ENCODE assay signal across 26 mouse cellular contexts in the genomic region with DNA sequence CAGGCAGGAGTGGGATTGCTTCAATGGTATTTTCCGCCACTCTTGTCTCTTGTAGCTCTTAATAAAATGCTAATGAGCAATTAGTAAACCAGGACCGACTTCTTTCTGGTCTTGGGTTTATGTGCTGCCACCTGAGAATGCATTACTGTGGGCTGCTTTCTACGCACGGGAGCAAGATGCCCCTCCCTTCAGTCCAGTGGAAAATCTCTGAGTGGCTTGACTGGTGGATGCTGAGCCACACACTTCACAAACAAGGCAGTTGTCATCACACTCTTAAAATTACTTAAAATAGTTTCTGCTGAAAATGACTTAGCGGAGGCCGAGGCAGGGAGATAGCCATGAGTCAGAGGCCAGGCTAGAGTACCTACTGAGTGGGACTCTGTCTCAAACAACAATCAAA.
DNase-seq lines count a peak whose midpoint lies in the region; ATAC-seq and TF ChIP-seq lines count a peak whose summit lies in the region.
"Had no signal": no experiment of that assay in that cellular context is flagged by ENCODE, and none has a peak within 500 bp of the region (broad histone marks: within the 10 kb centered on the region; RNA-seq: fewer than 3 reads in every experiment).

No protein-coding gene starts in this region.

- no peaks in the 10 kb centered on the region for H3K27me3 ChIP-seq in forebrain, embryonic 11.5 days (ENCODE audit: control insufficient read depth, insufficient read depth, low read length)
- H3K27me3 ChIP-seq in forebrain, embryonic 13.5 days = no peaks in the 10 kb centered on the region
- H3K27me3 ChIP-seq: CH12.LX; embryonic facial prominence, embryonic 13.5 days; embryonic facial prominence, embryonic 15.5 days; Patski had no signal

- ATAC-seq in forebrain, embryonic 11.5 days (replicated peaks; ENCODE audit: low FRiP score) = peak; percentile 58
- ATAC-seq in forebrain, embryonic 13.5 days = no peak
- ATAC-seq: activated CD4-positive, CD25-positive, alpha-beta regulatory T cell, adult 4 months; CD4-positive, CD25-positive, alpha-beta regulatory T cell, adult 4 months; forebrain, embryonic 16.5 days; Patski had no signal

- H3K9ac ChIP-seq in forebrain, embryonic 11.5 days (ENCODE audit: low read length) = no peak overlapping the region
- H3K9ac ChIP-seq in forebrain, embryonic 13.5 days = no peak overlapping the region
- H3K9ac ChIP-seq: embryonic facial prominence, embryonic 13.5 days; embryonic facial prominence, embryonic 15.5 days had no signal

- no peaks in the 10 kb centered on the region for H3K36me3 ChIP-seq in forebrain, embryonic 11.5 days (ENCODE audit: control insufficient read depth, insufficient read depth, low read length)
- no peaks in the 10 kb centered on the region for H3K36me3 ChIP-seq in forebrain, embryonic 13.5 days (ENCODE audit: poor library complexity, severe bottlenecking)
- H3K36me3 ChIP-seq: embryonic facial prominence, embryonic 13.5 days; embryonic facial prominence, embryonic 15.5 days; forebrain, embryonic 10.5 days; G1E had no signal

- no peaks in the 10 kb centered on the region for H3K9me3 ChIP-seq in forebrain, embryonic 11.5 days (ENCODE audit: control insufficient read depth, low read length)
- H3K9me3 ChIP-seq in forebrain, embryonic 13.5 days (replicated peaks) = no peaks in the 10 kb centered on the region
- H3K9me3 ChIP-seq: embryonic facial prominence, embryonic 13.5 days; embryonic facial prominence, embryonic 15.5 days; forebrain, embryonic 10.5 days; G1E had no signal

- intact Hi-C loops in gastrocnemius, adult 2 months (cut with DNase I) = no loop called here
- intact Hi-C loops in gastrocnemius, postnatal 14 days (cut with DNase I; ENCODE audit: low total_unique reads) = no loop called here

- DNase-seq in forebrain, embryonic 11.5 days (ENCODE audit: low spot score) = no peak
- no peak for DNase-seq in gastrocnemius, adult 2 months
- no peak for DNase-seq in gastrocnemius, postnatal 14 days
- DNase-seq in brain, embryonic 14.5 days (ENCODE audit: low read depth) = peak; percentile 19
- DNase-seq: adrenal gland, adult 8-10 months; adrenal gland, postnatal 14 days; adrenal gland, postnatal 36 days; B cell, adult 2 months; cerebellum, adult 11 months; cerebellum, adult 18-20 months; cerebellum, adult 8-10 months; cerebellum, adult 9-11 months; cerebellum, postnatal 14 days; cerebellum, postnatal 36 days; embryo, embryonic 11 days had no signal

- 56% methylated on average over 6 of the region's 6 CpGs for WGBS in forebrain, embryonic 11.5 days
- 53% methylated on average over 6 of the region's 6 CpGs for WGBS in forebrain, embryonic 13.5 days

- no peak overlapping the region for H3K4me2 ChIP-seq in forebrain, embryonic 11.5 days (ENCODE audit: low read depth, low read length, severe bottlenecking)
- H3K4me2 ChIP-seq in forebrain, embryonic 13.5 days = no peak overlapping the region
- H3K4me2 ChIP-seq: embryonic facial prominence, embryonic 13.5 days; embryonic facial prominence, embryonic 15.5 days had no signal

- H3K27ac ChIP-seq in forebrain, embryonic 11.5 days (ENCODE audit: low read depth, low read length) = no peak overlapping the region
- no peak overlapping the region for H3K27ac ChIP-seq in forebrain, embryonic 13.5 days
- peak overlapping the region; percentile 75 for H3K27ac ChIP-seq in gastrocnemius, adult 2 months
- H3K27ac ChIP-seq: embryonic facial prominence, embryonic 13.5 days; embryonic facial prominence, embryonic 15.5 days had no signal

- no peak for TF ChIP-seq POLR2A in brain, embryonic 14.5 days (IDR thresholded peaks at IDR 0.05; ENCODE audit: borderline replicate concordance, extremely low read depth, insufficient read depth, insufficient read length, poor library complexity, severe bottlenecking)

- 0 out of 2 replicates have a peak, but pooled peaks cover 3% of the 10 kb centered on the region for H3K4me1 ChIP-seq in forebrain, embryonic 11.5 days (replicated peaks; ENCODE audit: control insufficient read depth, insufficient read depth, low read length)
- peaks cover 5% of the 10 kb centered on the region; the same call in 1 of the 2 replicates for H3K4me1 ChIP-seq in forebrain, embryonic 13.5 days
- H3K4me1 ChIP-seq: embryonic facial prominence, embryonic 13.5 days; embryonic facial prominence, embryonic 15.5 days had no signal

- no peak for TF ChIP-seq CTCF in gastrocnemius, adult 2 months (IDR thresholded peaks at IDR 0.05)
- TF ChIP-seq CTCF in brain, embryonic 14.5 days (IDR thresholded peaks at IDR 0.05; ENCODE audit: borderline replicate concordance, extremely low read depth, insufficient read depth, insufficient read length) = no peak

- H3K4me3 ChIP-seq in forebrain, embryonic 11.5 days (ENCODE audit: low read depth, low read length) = no peak overlapping the region
- H3K4me3 ChIP-seq in forebrain, embryonic 13.5 days = no peak overlapping the region
- H3K4me3 ChIP-seq in gastrocnemius, adult 2 months = no peak overlapping the region
- H3K4me3 ChIP-seq: embryonic facial prominence, embryonic 13.5 days; embryonic facial prominence, embryonic 15.5 days; erythroblast, embryonic 14.5 days; forebrain, embryonic 10.5 days had no signal
